Mouse (Mus musculus) natural killer cell, adult 2 months (primary cell): Measurements from ENCODE around the gene Gm12248.

Source experiments
- DNase-seq, 2 experiments: peaks; one replicate each; pipeline ENCODE4 v3.0.0; 2022; ENCODE audit warnings: low spot score in 2 of 2

Gm12248 gene

DNA sequence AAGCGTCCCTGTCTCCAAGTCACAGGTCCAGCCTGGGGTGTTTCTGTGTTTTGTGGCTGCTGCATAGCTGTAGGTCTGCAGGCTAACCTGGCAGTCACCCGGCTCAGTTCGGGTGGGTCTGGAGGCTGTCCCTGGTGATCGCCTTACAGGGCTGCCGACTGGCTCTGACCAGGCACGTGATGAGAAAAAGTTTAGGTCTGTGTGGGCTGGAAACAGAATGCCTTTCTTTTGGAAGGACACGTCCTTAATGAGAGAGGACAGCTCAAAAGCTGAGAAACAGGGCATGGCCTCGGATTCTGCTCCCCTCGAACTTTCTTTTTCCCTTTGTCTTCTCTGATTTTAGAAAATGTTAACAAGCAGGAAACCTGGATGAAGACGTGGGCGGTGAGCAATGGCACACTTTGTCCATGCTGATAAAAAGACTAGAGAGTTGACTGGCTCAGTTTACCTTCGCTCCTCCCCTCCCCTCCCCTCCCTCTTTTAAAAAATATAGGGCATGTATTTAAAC lies at the start of gene Gm12248:
Gene Gm12248, minus strand, starts transcription at position 114 of the 508 bp plus-strand sequence.
- DNase-seq: no peak

DNA sequence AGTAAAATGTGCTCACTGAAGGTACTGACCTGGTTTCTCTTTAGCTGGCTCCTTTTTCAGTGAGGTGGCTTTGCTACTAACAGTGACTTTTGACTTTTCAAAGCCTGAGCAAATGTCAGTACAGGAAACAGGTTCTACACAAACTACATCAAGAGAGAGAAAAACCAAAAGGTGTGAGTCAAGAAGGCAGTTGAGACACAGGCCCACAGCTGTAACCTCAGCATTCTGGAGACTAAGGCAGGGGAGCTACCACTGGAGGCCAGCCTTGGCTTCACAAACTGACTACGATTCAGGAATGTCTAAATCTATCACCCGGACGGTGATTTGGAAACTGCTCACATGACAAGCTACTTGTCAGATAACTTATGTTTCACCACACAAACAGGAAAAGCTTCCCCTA lies 46.5 kb upstream of the Gm12248 start:
- no peak for DNase-seq

DNA sequence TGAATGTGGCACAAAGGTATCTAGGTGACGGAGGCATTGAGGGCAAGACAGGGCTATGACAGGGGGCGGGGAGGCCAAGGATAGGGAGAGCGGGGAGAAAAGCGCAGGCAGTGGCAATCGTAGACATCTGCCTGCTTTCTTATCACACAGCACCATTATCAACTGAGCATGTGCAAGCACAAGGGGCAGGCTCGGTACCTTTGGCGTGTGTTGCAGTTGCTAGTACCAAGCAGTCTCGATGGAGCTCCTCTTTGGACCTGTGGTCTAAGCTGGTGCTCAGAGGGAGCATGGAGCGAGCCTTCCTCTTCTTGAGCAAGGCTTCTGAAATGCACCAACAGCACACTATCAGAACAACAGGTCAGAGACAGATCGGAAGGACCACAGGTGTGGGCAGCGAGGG lies 45.9 kb upstream of the Gm12248 start:
- DNase-seq: no peak

DNA sequence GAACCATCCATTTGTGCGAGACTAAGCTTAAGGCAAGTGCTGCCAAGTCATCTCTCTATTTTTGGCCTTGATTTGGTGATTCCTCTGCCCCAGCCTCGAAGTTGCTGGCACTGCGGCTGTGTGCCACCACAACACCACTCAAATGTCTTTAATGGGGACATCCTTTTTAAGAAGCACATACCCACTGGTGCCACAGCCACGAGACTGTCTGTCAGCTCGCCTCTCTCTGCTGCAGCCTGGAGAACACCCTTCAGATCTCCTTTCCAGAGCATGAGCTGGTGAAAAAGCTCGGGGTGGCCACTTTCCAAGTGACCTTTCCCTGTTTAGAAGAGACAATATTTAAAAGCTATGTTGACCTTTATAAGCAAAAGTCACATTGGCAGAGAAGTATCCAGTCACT lies 43.7 kb upstream of the Gm12248 start:
- DNase-seq: no peak

DNA sequence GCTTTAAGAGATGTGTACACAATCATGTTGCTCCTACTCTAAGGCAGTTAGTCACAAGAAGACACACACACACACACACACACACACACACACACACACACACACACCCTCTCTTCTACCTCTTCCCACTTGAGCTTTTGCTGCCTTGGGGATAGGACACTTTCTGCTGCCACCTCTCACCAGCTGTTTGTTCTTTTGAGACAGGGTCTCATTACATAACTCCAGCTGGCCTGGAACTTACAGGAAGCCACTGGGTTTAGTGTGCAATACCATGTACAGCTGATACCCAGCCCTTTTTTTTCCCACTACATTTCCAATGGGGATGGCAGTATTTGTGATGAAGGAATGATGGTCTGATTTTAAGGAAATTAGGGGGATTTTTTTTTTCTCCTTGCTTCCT lies 42.4 kb upstream of the Gm12248 start:
- DNase-seq: no peak

DNA sequence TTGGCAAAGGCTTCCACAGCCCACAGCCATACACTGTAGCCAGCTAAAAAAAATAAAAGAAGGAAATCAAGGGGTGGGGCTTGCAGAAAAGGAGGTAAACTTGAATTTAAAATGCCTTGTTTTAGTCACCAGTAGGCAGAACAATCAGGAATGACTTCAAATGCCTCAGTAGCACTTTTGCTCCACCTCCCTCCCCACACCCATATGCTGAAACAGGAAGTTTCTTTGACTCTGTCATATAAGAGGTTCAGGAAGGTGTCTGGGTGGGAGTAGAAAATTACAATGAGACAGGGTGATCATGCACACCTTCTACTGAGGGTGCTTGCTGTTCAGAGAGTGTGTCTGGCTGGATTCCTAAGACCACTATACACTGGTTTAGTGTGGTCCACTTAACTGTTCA lies 41.9 kb upstream of the Gm12248 start:
- DNase-seq: no peak

DNA sequence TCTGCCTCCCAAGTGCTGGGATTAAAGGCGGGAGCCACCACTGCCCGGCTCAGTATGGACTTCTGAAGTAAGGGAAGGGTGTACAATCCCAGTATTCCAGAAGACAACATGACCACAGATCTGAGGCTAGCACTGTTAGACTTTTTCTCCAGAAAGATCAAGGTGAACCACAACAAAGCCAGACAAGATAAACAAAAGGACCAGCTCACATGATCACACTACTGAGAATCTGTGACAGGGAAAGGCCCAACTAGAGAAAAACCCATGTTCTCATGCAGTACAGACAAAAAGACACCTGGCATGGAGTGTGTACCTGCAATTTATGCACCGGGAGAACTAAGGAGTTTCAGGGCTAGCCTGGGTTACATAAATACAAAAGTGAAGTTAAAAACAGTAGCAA lies 39.1 kb upstream of the Gm12248 start:
- DNase-seq: no peak

DNA sequence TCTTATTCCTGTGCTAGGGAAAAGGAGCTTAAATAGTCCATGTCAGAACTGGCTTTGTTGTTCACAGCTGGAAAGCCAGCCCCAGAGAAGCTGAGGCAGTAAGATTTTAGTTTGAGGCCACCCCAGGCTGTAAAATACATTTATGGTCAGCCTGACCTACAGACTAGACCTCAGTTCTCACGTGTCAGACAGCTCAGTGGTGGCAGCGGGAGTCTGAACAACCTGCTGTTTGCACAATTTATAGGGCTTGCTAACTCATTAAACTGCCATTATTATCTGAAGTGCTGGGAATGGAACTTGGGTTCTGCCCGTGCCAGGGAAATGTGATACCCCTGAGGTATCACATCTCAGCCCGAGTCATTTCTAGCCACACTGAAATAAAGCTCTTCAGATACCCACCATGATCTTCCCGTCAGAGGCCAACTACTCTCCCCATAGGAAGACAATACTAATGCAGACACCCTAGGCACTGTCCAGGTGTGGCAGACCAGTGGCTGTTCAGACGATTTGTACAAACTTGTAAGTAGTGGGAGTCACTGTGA lies 36.4 kb upstream of the Gm12248 start:
- DNase-seq: no peak

DNA sequence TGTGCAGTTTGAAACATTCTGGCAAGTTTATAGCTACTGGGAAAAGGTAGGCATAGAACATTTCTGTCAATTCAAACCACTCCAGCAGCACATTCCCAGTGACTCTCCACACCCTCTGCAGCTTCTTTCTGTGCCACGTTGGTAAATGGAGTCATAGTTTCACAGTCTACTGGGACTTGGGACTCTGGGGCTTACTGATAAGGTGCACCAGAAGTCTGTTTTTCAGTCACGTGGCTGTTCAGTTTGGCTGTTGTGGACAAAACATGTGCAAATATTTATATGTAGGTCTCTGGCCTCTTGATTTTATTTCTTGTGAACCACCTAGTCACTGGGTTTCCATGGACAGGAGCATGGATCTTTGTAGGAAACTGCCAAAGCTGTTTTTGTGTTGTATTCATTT lies 34.6 kb upstream of the Gm12248 start:
- DNase-seq: no peak

DNA sequence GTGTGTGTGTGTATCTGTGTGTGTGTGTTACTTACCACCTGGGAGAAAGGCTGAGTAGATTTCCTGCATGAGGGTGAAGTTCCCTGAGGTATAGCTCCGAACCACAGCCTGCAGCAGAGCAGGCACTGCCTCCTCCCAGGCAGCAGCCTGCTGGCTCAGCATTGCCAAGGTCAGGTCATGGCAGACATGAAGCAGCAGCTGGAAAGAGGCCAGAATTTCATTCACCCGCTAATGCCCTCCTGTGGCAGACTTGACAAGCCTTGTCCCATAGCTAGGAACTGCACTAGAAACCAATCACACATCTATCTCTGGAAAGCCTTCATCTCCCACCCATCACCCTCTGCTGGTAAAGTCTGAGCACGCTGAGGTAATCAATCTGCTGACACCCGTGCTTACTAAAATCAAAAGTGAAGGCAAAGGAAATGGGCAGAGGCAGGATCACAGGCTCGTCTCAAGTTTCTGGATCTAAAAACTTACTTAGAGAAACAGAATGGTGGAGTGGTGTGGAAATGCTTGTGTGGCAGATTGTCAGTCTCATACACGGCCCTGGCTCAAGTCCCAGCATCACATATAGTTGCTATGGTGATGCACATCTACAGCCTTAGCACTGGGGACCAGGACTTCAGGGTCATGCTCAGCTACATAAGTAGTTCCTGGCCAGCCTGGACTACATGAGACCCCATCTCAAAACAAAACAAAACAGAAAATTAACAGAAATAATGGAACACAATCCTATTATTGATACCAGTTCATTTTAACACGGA lies 33.6 kb upstream of the Gm12248 start:
- DNase-seq: no peak

DNA sequence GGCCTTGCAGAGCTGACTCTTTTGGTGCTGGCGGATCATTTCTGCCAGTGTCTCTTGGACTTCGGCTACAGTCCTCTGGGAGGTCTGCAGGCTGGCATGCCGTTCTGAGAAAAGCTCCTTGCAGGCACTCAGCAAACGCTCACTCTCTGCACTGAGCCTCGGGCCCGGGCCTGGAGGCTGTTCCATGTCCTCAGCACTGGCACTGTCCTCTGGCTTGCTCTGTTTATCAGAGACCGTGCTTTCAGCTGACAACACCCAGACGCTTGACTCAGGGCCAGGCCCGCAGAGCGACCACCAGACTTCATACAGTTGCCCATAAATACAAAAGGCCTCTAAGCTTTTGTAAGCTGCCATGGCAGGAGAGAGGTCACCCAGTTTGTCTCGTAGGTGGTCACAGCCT lies 32.1 kb upstream of the Gm12248 start:
- no peak for DNase-seq

DNA sequence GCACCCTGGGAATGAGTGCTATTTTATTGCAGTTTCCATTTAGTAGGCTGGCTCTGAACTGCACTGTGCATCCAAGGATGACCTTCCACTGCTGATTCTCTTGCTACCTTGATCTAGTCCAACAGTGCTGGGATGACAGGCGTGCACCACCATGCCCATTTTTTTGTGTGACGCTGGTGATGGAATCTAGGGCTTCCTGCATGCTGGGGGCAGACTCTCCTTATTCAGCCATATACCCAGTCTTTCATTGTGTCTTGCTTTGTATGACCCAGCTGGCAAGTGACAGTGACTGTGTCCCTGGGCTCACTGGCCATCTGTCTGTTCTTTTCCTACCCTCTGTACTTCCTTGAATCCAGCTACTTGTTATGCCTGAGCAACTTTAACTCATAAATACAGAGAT lies 30.8 kb upstream of the Gm12248 start:
- DNase-seq: no peak

DNA sequence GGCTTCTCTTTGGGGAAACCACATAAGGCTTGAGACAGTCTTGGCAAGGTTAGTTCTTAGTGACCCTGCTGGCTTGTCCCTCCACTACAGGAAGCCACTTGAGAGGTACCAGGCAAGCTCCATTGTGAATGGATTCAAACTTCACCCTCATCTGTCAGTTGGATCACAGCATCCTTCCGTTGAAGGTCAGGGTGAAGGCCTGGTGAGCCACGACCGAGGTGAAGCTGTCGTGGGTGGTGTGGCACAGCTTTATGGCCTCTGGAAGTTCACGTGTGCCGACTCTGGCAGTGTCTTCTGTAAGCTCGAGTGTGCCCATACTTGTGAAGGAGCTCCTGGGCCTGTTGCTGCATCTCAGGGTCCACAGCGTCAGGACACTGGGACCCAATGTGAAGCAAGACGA lies 28.4 kb upstream of the Gm12248 start:
- DNase-seq: no peak

DNA sequence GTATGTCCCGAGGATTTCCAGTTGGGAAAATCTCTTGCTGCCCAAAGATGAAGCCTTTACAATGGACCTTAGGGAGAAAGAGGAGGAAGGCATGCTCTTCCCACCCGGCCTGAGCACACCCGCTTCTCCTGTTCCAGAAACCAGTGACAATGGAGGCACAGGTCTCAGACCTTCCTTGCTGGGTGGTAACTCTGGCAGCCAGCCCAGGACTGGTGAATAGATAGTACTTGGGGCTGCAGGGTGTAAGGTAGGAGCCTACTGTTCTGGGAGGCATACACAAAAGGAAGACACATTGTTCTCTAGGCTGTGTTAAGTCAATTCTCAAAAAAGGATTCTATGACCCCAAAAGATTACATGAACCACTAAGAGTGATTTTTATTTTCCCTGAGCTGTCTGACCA lies 27.7 kb upstream of the Gm12248 start:
- DNase-seq: no peak

DNA sequence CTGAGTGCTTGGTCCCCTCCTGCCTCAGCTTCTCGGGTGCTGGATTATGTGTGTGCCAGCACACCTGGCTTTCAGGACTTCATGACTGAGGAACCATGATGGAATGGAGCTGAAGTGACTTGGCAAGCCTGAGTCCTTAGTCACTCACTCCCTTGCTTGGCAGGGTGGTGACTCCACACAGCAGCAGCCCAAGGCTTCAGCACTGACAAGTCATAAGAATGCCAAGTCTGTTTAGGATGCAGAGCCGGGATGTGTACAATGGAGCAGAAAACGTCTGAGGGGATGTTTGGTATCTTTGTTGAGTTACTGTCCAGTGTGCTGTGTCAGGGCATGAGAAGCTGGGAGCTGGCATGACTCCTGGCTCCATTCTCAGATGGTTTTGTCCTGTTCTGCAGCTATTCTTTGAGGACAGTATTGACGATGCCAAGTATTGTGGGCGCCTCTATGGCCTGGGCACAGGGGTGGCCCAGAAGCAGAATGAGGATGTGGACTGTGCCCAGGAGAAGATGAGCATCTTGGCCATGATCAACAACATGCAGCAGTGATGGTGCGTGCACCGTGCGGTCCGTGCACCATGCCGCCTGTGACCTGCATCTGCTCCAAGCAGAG lies 24.2 kb upstream of the Gm12248 start:
- no peak for DNase-seq

DNA sequence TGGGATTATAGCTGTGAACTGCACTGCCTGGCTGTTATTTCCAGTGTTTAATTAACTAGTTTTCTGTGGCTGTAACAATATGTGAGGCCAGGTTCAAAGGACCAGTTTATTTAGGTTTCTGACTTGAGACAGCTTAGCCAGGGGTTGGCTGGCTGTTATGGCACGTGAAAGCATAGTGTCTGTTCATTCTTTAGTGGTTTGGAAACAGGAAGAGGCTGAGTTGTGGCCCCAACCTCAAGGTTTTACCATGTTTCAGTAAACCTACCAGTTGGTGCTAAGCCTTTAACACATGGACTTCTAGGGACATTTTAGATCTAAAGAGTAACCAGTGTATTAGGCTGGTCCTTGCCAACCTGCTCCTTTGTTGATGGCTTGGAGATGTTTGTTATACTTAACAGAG lies 23.6 kb upstream of the Gm12248 start:
- peak; percentile 11 to 38 for DNase-seq

DNA sequence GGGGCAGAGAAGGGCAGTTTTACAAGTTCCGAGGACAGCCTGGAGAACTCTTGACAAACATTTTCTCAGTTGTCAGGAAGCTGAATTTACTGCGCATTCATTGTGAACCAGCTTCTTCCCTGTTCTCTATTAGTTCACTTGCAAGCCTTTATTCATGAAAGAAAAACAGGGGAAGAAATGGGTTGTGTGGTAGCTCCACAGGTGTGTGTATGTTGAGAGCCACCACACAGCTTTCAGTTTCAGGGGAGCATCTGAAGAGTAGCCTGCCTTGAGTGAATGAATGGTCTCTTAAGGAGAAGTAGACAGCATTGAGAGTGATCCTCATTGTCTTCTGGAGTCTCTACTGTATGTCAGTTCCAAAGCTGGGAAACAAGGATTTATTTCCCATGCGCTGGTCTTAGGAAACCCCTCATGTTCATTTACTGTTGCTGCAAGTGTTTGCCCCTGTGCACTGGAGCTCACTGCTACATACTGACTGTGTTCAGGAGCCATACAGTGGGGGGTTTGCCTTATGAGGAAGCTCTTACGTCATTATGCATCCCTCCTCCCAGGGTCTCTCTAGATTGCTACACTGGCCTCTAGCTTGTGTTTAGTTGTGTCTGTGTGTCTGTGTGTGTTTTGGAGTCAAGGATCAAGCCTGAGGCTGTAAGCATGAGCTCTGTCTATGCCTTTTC lies 14.9 kb upstream of the Gm12248 start:
- no peak for DNase-seq

DNA sequence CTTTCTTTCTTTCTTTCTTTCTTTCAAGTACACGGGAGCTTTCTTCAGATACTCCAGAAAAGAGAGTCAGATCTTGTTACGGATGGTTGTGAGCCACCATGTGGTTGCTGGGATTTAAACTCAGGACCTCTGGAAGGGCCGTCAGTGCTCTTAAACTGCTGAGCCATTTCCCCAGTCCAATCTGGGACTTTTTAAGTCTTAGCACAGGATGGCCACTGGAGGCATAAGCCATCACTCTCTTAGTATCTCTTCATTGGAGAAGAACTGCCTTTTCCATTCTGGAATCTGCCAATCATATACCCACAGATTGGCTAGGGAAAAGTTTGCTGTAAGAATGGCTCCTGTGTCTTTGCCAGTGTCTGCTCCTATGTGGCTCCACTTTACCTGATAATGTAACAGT lies 14.1 kb upstream of the Gm12248 start:
- no peak for DNase-seq

DNA sequence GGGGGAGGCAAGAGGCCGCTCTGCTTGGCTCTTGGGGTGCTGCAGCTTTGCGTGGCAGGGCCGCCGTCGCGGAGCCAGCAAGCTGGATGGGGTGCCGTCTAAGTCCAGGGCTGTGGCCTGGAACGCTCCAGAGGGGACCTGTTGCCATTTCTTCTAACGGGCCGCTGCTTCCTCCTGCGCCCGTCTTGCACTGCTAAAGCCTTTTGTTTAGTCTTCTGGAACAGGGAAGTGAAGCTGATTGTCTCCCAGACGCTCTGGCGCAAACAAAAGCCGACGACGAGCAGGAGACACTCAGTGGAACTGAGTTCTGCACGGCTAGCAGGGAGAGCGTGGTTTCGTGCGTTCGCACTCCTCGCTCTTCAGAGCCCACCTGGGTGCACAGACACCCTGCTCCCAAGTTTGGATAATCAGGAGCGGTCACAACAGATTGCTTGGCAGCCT lies 11.4 kb upstream of the Gm12248 start:
- DNase-seq: peak in 1 of 2 experiments; percentile 43

DNA sequence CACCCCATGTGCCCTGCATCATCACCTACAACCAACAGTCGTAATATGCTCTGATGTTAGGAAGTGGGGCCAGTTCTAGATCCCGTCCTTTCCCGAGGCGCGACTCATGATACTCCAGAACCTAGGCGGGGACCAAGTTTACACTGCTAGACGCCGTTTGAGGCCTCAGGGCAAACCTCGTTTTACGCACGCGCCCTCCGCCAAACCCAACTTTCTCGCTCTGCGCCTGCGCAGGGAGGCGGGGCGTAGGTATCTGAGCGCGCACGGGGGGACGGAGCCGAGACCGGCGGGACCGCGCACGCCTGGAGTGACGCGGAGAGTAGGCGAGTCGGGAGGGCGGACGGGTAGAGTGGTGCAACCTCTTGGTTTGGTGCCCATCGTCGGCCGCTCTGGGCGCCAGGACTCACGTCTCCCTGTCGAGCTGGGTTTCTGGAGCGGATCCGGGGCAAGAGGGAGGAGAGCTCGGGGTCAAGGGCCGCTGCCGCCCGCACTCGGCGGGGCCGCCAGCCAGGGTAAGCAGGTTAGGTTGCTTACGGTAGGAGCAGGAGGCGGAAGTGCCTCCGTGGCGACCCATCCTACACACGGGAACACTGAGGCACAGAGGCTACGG lies 10.9 kb upstream of the Gm12248 start, which contains the start of gene Cnot8:
Gene Cnot8, plus strand, starts transcription at position 457 of the 610 bp plus-strand sequence.
- DNase-seq: peak; percentile 99 to 100

DNA sequence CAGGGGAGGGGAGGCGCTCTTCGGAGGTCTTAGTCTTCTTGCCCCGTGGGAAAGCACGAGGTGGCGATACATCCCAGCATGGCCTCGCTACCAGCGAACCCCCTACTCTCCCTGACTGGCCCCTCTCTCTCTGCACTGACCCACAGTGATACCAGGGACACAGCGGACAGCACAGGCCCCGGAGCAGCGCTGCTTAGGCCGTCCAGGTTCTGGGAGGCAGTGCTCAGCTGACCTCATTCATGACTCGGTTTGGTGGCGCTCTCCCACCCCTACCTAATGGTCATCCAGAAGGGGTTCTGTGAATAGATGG lies 10.4 kb upstream of the Gm12248 start:
- DNase-seq: no peak
